Mouse (Mus musculus) spleen, adult 18-20 months (tissue): ENCODE measurements at regions not wholly inside any gene's neighbourhood (a gene's known extent, or its start where the extent isn't known, plus 50 kb on each side); places are given as distances from the start of the nearest gene placed in this dataset.
A peak's percentile ranks its signal among the peaks of the same experiment; 100 is the strongest.

Experiments used
- DNase-seq, 2 experiments: peaks; one replicate each; pipeline ENCODE4 v3.0.0; 2022; ENCODE audit warnings: mixed read lengths in 2 of 2

- no peak for DNase-seq
Measured at GRCm38 (mm10) chr11:111450811-111451494, 385.0 kb downstream of the Kcnj2 start.

DNA sequence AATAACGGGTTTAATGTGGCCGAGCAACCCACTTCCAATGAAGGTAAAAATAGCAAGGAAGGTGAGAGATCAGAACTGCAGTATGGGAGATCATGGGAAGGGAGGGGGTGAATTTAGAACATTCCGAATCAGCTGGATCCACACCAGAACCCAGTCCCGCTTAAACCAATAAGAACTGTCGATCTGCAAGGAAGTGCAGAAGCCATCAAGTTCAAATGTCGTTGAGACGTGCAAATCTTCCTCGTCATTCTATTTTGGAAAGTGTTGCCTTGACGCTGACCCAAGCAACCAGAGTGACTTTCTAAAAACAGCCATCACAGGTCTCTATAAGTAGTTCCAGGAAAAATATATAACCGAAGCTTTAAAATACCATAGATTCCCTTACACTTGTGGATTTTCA lies 394.1 kb downstream of the Kcnj2 start:
- no peak for DNase-seq

GRCm38 (mm10) chr11:111484981-111485380 lies 419.0 kb downstream of the Kcnj2 start:
- no peak for DNase-seq

- no peak for DNase-seq
Measured at GRCm38 (mm10) chr11:111512471-111512870, 446.5 kb downstream of the Kcnj2 start.

GRCm38 (mm10) chr11:111522716-111523115 lies 456.8 kb downstream of the Kcnj2 start:
- no peak for DNase-seq

DNA sequence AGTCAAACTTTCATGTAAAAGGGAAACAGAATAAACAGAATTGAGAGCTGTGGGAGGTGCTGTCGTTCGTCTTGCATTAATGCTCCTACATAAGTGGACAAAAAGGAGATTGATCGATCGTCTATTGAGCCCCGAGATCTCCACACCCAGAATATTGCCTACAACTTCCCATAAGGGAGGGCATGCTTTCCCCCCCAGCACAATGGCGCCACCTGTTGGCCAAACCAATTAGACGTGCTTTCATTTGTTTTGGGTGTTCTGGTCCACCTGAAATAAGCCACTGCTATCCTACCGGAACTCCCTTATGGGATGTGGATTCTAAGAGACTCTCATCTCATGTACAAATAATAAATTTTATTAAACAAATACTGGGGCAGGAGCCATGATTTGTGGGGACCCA lies 457.5 kb downstream of the Kcnj2 start:
- DNase-seq: peak; percentile 7 to 41

GRCm38 (mm10) chr11:111526010-111526742 lies 460.2 kb downstream of the Kcnj2 start:
- no peak for DNase-seq

GRCm38 (mm10) chr11:111529591-111529990 lies 463.6 kb downstream of the Kcnj2 start:
- DNase-seq: no peak

- no peak for DNase-seq
Measured at GRCm38 (mm10) chr11:111530912-111531311, 464.9 kb downstream of the Kcnj2 start.

GRCm38 (mm10) chr11:111532457-111532856 lies 466.5 kb downstream of the Kcnj2 start:
- no peak for DNase-seq

DNA sequence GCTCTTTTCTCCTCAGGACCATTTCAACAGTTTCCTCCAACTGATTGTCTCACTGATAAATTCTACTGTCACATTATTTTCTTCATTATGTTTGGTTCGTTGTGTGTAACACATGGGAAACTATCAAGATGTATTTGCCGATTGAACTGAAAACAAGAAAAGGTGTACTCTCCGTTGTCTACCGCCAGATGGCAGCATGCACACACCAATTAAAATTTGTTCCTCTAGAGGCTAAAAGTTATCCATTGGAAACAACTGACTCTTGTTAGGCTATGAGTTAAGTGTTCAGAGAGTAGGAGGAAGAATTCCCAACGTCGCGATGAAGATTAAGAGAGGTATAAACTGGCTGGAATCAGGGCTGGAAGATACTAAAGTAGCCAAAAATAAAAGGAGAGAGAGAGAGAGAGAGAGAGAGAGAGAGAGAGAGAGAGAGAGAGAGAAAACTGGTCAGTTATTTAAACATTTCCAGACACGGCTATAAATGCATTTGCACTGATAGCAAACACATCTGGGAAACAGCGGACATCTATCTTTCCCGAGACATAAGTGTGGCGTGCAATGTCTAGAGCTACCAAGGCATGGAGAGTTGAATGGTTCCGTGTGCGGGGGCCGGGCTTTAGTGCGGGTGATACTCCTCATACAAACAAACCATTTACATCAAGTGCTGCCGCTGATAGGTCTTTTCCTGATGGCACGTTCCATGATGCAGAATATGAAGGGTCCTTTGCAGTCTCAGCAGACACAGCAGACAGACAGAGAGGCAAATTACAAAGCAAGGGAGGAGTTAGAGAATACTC lies 470.3 kb downstream of the Kcnj2 start:
- DNase-seq: peak in 1 of 2 experiments; percentile 22

DNA sequence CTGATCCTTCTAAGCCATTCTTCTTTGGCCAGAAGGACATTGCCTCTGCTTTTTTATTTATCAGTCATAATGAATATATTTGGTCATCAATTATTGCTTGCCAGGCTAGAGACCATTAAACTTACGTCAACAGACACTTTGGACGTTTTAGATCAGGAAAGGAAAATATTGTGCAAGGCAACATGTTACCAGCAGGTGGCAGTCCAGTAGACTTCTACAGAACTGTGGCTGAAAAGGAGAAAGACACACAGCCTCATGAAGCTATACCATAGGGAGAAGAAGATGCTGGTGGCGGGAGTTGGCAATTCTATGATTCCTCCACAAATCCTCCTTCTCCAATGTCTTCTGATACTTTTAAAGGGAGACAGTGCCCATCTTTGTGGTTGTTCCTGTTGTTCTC lies 471.7 kb downstream of the Kcnj2 start:
- peak in 1 of 2 experiments; percentile 19 for DNase-seq

GRCm38 (mm10) chr11:111539960-111540359 lies 474.0 kb downstream of the Kcnj2 start:
- no peak for DNase-seq

- DNase-seq: no peak
Measured at GRCm38 (mm10) chr11:111545291-111545690, 479.3 kb downstream of the Kcnj2 start.

- DNase-seq: no peak
Measured at GRCm38 (mm10) chr11:111555131-111555530, 489.2 kb downstream of the Kcnj2 start.

GRCm38 (mm10) chr11:111555615-111556014 lies 489.7 kb downstream of the Kcnj2 start:
- no peak for DNase-seq

- no peak for DNase-seq
Measured at GRCm38 (mm10) chr11:111558302-111559140, 492.6 kb downstream of the Kcnj2 start.

DNA sequence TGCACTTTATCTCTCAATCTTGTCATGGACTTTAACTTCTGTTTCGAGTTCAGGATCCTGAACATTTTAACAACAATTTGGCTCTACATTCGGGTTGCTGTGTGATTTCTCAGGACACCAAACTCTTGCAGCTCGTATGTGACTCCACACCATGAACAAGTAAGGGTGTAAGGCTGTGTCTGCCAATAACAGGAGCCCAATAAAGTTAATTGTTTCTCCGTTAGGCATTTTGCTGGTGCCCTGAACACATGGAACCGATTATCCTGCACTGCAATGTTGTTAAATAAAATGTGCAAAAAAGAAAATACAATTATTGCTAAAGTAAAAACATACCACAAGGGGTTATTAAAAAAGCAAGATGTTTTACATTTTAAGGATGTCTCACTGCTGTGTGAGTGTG lies 497.2 kb downstream of the Kcnj2 start:
- DNase-seq: no peak

GRCm38 (mm10) chr11:111568041-111568440 lies 502.1 kb downstream of the Kcnj2 start:
- DNase-seq: no peak

DNA sequence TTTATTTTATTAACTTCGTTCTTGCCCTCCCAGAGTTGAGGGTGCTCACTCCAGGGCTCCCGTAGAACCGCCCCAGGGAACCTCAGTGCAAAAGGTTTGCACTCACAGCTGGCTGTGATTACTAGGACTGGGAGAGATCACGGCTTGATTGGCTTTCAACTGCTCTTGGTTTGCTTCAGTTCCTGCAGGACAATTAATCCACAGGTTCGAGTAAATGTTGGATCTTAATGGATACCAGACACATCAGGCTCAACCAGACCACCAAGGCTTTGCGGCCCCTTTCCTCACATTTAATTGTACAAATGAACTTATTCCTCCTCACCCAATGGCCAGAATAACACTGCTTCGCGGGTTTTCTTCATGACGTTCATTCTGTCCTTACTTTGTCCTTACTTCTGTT lies 502.9 kb downstream of the Kcnj2 start:
- DNase-seq: no peak

GRCm38 (mm10) chr11:111577883-111578282 lies 511.9 kb downstream of the Kcnj2 start:
- no peak for DNase-seq

DNA sequence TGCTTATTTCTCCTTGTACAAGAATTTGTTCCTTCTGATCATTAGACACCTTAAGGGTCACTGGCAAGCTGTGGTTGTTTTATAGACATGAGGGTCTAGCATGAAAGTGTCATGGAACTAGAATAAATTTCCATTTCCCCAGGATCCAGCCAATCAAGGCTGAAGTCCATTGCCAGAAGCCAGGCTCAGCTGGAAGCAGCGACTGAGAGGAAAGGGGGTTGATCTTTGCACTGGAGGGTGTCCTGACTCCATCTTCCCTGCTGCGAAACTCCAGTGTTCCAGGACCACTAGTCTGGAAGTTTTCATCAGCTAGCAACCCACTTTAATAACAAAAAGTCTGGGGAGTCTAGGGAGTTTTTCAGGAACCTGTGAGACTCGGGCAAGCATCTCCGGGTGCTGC lies 517.0 kb downstream of the Kcnj2 start:
- no peak for DNase-seq

DNA sequence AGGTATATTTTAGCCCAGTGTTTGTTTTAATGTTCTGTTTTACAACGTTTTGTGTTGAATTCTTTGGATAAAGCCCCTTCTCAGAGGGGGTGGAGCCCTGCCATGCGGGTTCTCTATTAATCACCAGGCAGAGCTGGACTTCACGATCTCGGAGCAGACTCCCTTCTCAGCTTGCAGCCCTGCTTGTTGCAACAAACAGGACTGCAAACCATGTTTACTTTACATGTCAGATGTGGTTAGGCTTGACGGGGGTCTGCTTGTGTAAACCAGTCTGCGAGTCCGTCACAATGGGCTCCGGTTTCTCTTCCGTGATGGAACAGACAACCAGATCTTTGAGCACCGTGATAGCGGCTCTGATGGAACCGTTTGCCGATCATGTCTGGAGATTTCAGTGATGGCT lies 517.6 kb downstream of the Kcnj2 start:
- DNase-seq: no peak
